Mouse (Mus musculus) granulocyte monocyte progenitor cell, adult 5-6 weeks (primary cell): ENCODE results near the gene Ctnna3. TPM values are rescaled to one million over a fixed set of nuclear protein-coding genes. Genes with fewer than 3 reads are reported as not detected.
"Not testable (repeated sequence)": the region's sequence is repeated elsewhere in the genome, so short reads cannot be mapped to it uniquely, and the experiment has no call there.

Experiments
- ATAC-seq: replicated peaks from 2 replicates; pipeline ENCODE4 v1.8.0; 2016; ENCODE audit warnings: mild to moderate bottlenecking, moderate TSS enrichment, inconsistent platforms; ENCODE audit not compliant: poor library complexity, severe bottlenecking
- total RNA-seq, 2 experiments: library from RNA; stranded (forward) in 1 of 2; stranded (reverse) in 1 of 2; fragments of 200-712, 200-1000 nt in 1 of 2; fragments of >200 nt in 1 of 2; fragmentation: Nextera tagmentation in 1 of 2; gene quantifications; 2 replicates each; pipeline ENCODE4 v1.2.3; 2014 to 2017

The Ctnna3 gene
- total RNA-seq, 2 experiments from 2014 or later = not detected

- no peak for ATAC-seq
Measured at GRCm38 (mm10) chr10:64342702-64343379, 912.9 kb downstream of the Ctnna3 start.

- ATAC-seq = no peak
Measured at GRCm38 (mm10) chr10:64373288-64373687, 943.4 kb downstream of the Ctnna3 start.

GRCm38 (mm10) chr10:64377751-64378150, 947.9 kb downstream of the Ctnna3 start:
- ATAC-seq = no peak

- ATAC-seq = no peak
Measured at GRCm38 (mm10) chr10:64396579-64396978, 966.7 kb downstream of the Ctnna3 start.

GRCm38 (mm10) chr10:64418396-64418795, 988.5 kb downstream of the Ctnna3 start:
- ATAC-seq = not testable (repeated sequence)

- no peak for ATAC-seq
Measured at GRCm38 (mm10) chr10:64438736-64439135, 1008.8 kb downstream of the Ctnna3 start.

GRCm38 (mm10) chr10:64448624-64449023, 1018.7 kb downstream of the Ctnna3 start:
- ATAC-seq = no peak

- no peak for ATAC-seq
Measured at GRCm38 (mm10) chr10:64483281-64483680, 1053.4 kb downstream of the Ctnna3 start.

- ATAC-seq = no peak
Measured at GRCm38 (mm10) chr10:64489471-64489870, 1059.6 kb downstream of the Ctnna3 start.

- no peak for ATAC-seq
Measured at GRCm38 (mm10) chr10:64543647-64544046, 1113.7 kb downstream of the Ctnna3 start.

- no peak for ATAC-seq
Measured at GRCm38 (mm10) chr10:64544389-64544788, 1114.5 kb downstream of the Ctnna3 start.

- ATAC-seq = no peak
Measured at GRCm38 (mm10) chr10:64571311-64571710, 1141.4 kb downstream of the Ctnna3 start.

GRCm38 (mm10) chr10:64588116-64588515, 1158.2 kb downstream of the Ctnna3 start:
- no peak for ATAC-seq

GRCm38 (mm10) chr10:64636760-64637159, 1206.9 kb downstream of the Ctnna3 start:
- ATAC-seq = no peak

- ATAC-seq = no peak
Measured at GRCm38 (mm10) chr10:64639061-64639460, 1209.2 kb downstream of the Ctnna3 start.

- no peak for ATAC-seq
Measured at GRCm38 (mm10) chr10:64641093-64641492, 1211.2 kb downstream of the Ctnna3 start.

GRCm38 (mm10) chr10:64641576-64641975, 1211.7 kb downstream of the Ctnna3 start:
- no peak for ATAC-seq

- no peak for ATAC-seq
Measured at GRCm38 (mm10) chr10:64643976-64644375, 1214.1 kb downstream of the Ctnna3 start.

GRCm38 (mm10) chr10:64661190-64661589, 1231.3 kb downstream of the Ctnna3 start:
- ATAC-seq = no peak

GRCm38 (mm10) chr10:64671469-64671868, 1241.6 kb downstream of the Ctnna3 start:
- no peak for ATAC-seq

- no peak for ATAC-seq
Measured at GRCm38 (mm10) chr10:64675796-64676195, 1245.9 kb downstream of the Ctnna3 start.

- ATAC-seq = no peak
Measured at GRCm38 (mm10) chr10:64710017-64710416, 1280.1 kb downstream of the Ctnna3 start.
